Mouse (Mus musculus) midbrain, embryonic 16.5 days (tissue): Measurements from ENCODE around the gene Sulf2. TPM values are rescaled to one million over a fixed set of nuclear protein-coding genes. Genes with fewer than 3 reads are reported as not detected.
"Not testable (repeated sequence)": the region's sequence is repeated elsewhere in the genome, so short reads cannot be mapped to it uniquely, and the experiment has no call there.

ENCODE experiments used
- ATAC-seq: fragments of 200-750 bp; cut with Nextera tagmentation; 2 replicates; pipeline ENCODE4 v1.8.0; 2017; ENCODE audit warnings: moderate TSS enrichment
- H3K27ac ChIP-seq: fragments of 300-500 bp; sonication (generic); 2 replicates; pipeline ENCODE4 v1.5.1; 2014; ENCODE audit warnings: mild to moderate bottlenecking, low read length, mixed read lengths
- H3K27me3 ChIP-seq: fragments of 300-500 bp; sonication (generic); 2 replicates; pipeline ENCODE4 v1.6.1; 2014; ENCODE audit warnings: low read depth, low read length, mixed read lengths; ENCODE audit not compliant: control insufficient read depth, insufficient read depth
- H3K36me3 ChIP-seq: fragments of 300-500 bp; sonication (generic); 2 replicates; pipeline ENCODE4 v1.6.1; 2014; ENCODE audit warnings: mild to moderate bottlenecking, low read length, moderate library complexity, mixed read lengths; ENCODE audit not compliant: control insufficient read depth, insufficient read depth
- H3K4me1 ChIP-seq: fragments of 300-500 bp; sonication (generic); 2 replicates; pipeline ENCODE4 v1.6.1; 2014; ENCODE audit warnings: mild to moderate bottlenecking, low read length, mixed read lengths; ENCODE audit not compliant: control insufficient read depth, insufficient read depth
- H3K4me2 ChIP-seq: fragments of 300-500 bp; sonication (generic); 2 replicates; pipeline ENCODE4 v1.6.1; 2014; ENCODE audit warnings: mild to moderate bottlenecking, low read length, mixed read lengths
- H3K4me3 ChIP-seq: fragments of 300-500 bp; sonication (generic); 2 replicates; pipeline ENCODE4 v1.5.1; 2014; ENCODE audit warnings: low read depth, mild to moderate bottlenecking, low read length, moderate library complexity, mixed read lengths
- H3K9ac ChIP-seq: fragments of 300-500 bp; sonication (generic); 2 replicates; pipeline ENCODE4 v1.6.1; 2014; ENCODE audit warnings: low read depth, low read length, mixed read lengths
- H3K9me3 ChIP-seq: fragments of 300-500 bp; sonication (generic); replicated peaks from 2 replicates; pipeline ENCODE4 v1.6.1; 2014; ENCODE audit warnings: mild to moderate bottlenecking, low read length, mixed read lengths; ENCODE audit not compliant: control insufficient read depth, poor library complexity, severe bottlenecking
- WGBS: fragments of 180-500 bp; shearing (Covaris S2); extraction: QIAGEN DNeasy Blood & Tissue Kit; methylation state at CpG from one replicate; pipeline ENCODE4 v1.1.7; 2014; 5-methylcytosine and 5-hydroxymethylcytosine counted together
- polyA plus RNA-seq: library from polyadenylated mRNA; unstranded; fragments of >200 nt; fragmentation: Nextera tagmentation; extraction: Ambion mirVana; gene quantifications from 2 replicates; pipeline ENCODE4 v1.2.1, GENCODE M21; 2015

Sulf2 gene
- polyA plus RNA-seq, 1 experiment from 2014 or later = 88.1 TPM

DNA sequence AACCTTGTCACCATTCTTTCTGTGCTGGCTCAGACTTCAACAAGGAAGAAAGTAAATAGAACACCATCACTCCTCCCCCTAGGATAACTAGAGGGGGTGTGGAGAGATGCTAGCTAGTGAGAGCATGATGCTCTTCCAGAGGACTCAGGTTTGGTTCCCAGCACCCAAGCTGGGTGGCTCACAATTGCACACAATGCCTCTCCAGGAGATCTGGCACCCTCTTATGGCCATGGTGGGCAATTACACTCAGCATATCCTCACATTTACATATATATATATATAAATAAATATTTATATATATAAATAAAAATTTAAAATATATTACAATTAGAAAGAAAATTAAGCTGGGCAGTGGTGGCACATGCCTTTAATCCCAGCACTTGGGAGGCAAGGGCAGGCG, 58.6 kb downstream of the Sulf2 start:
- Histone ChIP-seq H3K36me3 (peaks cover 13% of the 10 kb centered on the region), H3K4me2 (no peak overlapping the region), H3K27me3 (no peaks in the 10 kb centered on the region), H3K4me1 (peaks cover 9% of the 10 kb centered on the region), H3K4me3 (no peak overlapping the region), H3K9me3 (no peaks in the 10 kb centered on the region), H3K27ac (no peak overlapping the region), H3K9ac (no peak overlapping the region)
- ATAC-seq = no peak
- WGBS = 97% methylated on average over 1 of the region's 1 CpGs

DNA sequence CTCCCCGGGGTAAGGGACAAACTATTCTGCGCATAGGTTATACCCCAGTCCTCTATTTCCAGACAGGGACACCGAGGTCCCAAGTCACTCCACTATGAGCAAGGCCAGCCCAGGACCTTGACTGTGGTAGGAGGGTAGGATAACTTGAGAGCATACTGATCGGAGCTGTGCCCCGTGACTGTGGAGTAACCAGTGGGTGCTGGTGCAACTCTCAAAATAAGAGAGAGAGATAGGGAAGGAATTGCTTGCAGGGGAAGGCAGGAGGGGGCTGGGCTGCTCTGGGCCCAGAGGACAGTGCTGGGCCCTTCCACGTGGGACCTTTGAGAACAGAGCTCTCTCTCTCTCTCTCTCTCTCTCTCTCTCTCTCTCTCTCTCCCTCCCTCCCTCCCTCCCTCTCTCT, 59.2 kb downstream of the Sulf2 start:
- WGBS = 86% methylated on average over 6 of the region's 6 CpGs
- no peak for ATAC-seq
- Histone ChIP-seq H3K9ac (no peak overlapping the region), H3K27me3 (no peaks in the 10 kb centered on the region), H3K27ac (no peak overlapping the region), H3K36me3 (peaks cover 13% of the 10 kb centered on the region), H3K4me2 (no peak overlapping the region), H3K4me3 (no peak overlapping the region), H3K4me1 (peaks cover 9% of the 10 kb centered on the region), H3K9me3 (no peaks in the 10 kb centered on the region)

DNA sequence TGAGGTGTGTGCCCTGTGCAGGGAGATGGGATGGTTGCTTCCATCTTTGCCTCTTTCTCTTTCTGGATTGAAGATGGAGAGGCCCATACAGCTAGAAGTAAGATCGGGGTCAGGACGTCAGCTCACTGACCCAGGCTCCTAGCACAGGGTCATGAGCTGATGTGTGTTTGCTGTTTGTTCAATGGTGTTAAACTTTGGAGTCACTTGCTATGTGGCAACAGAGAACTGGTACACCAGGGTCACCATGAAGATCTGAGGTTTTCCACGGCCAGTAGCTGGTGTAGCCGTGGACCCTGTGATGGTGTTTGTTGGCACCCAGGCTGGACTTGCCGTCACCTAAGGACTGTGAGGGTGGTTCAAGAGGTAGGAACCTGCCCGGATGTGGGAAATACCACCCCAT, 63.1 kb downstream of the Sulf2 start:
- no peak overlapping the region for H3K9ac ChIP-seq
- H3K4me1 ChIP-seq = no peaks in the 10 kb centered on the region
- no peak overlapping the region for H3K27ac ChIP-seq
- no peak overlapping the region for H3K4me3 ChIP-seq
- ATAC-seq = no peak
- H3K36me3 ChIP-seq = peaks cover 13% of the 10 kb centered on the region
- no peak overlapping the region for H3K4me2 ChIP-seq
- no peaks in the 10 kb centered on the region for H3K27me3 ChIP-seq
- 94% methylated on average over 6 of the region's 6 CpGs for whole genome bisulfite sequencing
- no peaks in the 10 kb centered on the region for H3K9me3 ChIP-seq

DNA sequence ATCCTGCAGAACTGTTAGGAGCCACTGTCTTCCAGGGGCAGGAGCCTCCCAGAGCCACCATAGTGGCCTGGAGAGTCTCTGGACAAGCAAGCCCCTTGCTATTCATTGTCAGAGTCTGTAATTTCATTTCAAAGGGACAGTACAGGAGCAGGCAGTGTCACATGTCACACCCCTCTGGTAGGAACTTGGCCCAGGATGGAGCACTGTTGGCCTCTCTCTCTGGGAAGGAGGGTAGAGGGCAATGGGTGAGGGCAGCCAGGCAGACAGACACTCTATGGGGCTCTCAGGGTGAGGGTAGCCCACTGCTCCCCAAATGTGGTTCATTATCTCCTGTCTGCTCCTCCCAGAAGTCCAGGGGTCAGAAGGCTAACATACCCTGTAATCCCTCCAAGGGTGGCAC, 63.9 kb downstream of the Sulf2 start:
- Histone ChIP-seq H3K27ac (no peak overlapping the region), H3K36me3 (peaks cover 17% of the 10 kb centered on the region), H3K4me2 (no peak overlapping the region), H3K9ac (no peak overlapping the region), H3K9me3 (no peaks in the 10 kb centered on the region), H3K4me1 (no peaks in the 10 kb centered on the region), H3K27me3 (no peaks in the 10 kb centered on the region), H3K4me3 (no peak overlapping the region)
- no peak for ATAC-seq

DNA sequence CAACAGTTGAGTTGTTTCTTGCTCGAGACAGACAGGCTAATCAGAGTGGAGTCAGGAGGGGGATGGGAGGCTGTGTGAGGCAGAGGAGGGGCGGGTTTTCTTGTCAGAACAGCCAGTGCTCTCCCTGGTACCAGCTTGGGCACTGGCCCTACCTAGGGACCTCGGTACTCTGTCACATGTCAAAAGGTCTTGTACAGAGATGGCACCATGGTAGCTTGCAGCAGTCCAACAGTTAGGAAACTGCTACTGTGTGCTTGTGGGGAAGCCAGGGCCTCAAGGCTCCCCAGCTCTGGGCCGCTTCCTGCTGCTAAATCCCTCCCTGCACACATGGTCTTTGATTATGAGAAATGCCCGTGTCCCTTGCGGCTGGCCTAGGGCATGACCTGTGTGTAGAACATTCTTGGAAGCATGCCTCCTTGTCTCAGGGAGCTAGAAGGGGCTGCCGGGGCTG, 65.3 kb downstream of the Sulf2 start:
- Histone ChIP-seq H3K4me3 (no peak overlapping the region), H3K36me3 (peaks cover 17% of the 10 kb centered on the region), H3K4me2 (no peak overlapping the region), H3K27ac (no peak overlapping the region), H3K9ac (no peak overlapping the region), H3K4me1 (no peaks in the 10 kb centered on the region), H3K27me3 (no peaks in the 10 kb centered on the region), H3K9me3 (no peaks in the 10 kb centered on the region)
- no peak; the same call in 1 of the 2 replicates for ATAC-seq
- 39% methylated on average over 7 of the region's 7 CpGs for WGBS

DNA sequence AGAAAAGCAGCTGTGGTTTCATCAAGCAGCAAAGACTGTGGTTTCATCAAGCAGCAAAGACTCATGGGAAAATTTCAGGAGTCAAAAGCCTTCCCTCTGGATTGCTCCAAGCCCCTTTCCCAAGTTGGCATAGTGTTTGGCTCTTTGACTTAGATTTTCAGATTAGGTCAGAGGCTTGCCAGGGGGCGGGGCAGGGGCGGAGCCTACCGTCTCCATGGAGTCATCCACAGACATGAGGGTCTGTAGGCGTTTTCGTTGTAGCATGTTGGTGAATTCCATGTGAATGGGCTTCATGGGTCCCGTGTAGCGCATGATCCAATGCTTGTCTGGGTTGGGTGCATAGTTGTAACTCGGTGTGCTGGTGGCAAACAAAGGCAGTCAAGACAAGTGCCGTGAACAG, 66.5 kb downstream of the Sulf2 start:
- Histone ChIP-seq H3K27me3 (no peaks in the 10 kb centered on the region), H3K4me1 (no peaks in the 10 kb centered on the region), H3K4me2 (no peak overlapping the region), H3K4me3 (no peak overlapping the region), H3K27ac (no peak overlapping the region), H3K36me3 (peaks cover 15% of the 10 kb centered on the region), H3K9ac (no peak overlapping the region), H3K9me3 (no peaks in the 10 kb centered on the region)
- WGBS = 84% methylated on average over 9 of the region's 9 CpGs
- ATAC-seq = no peak

DNA sequence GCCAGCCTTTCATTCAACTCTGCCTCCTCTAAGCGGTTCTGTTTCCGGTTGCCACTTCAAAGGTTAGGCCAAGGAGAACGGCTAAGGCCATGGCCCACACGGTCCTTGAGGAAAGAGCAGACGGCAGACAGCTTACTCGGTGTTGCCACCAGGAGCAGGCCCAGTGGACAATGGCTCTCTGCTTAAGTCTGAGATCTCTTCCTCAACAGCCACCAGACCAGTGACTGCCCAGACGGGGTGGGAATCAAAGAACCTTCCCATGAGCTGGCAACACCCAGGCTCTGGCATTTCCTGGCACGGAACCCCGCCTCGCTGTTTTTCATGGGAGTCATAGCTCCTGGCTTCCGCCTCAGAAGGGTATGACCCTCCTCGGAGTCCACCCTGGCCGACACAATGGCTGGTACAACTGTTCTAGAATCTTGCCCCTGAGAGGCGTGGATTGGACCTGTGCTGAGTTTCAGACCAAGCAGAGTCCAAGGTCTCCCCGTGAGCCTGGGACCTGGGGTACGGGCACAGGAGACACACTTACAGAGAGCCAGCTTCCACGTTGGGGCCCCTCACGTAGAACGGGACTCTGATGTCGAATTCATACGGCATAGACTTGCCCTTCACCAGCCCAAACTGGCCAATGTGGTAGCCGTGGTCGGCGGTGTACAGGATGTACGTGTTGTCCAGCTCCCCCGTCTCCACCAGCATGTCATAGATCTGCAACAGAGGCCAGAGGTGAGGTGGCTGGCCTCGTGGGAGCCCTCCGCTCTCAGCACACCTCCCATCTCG, 68.8 kb downstream of the Sulf2 start:
- H3K27ac ChIP-seq = no peak overlapping the region
- no peak overlapping the region for H3K4me3 ChIP-seq
- peaks cover 3% of the 10 kb centered on the region; the same call in 1 of the 2 replicates for H3K36me3 ChIP-seq
- H3K4me1 ChIP-seq = no peaks in the 10 kb centered on the region
- no peaks in the 10 kb centered on the region for H3K9me3 ChIP-seq
- no peaks in the 10 kb centered on the region for H3K27me3 ChIP-seq
- WGBS = 89% methylated on average over 29 of the region's 29 CpGs
- no peak for ATAC-seq
- no peak overlapping the region for H3K4me2 ChIP-seq
- H3K9ac ChIP-seq = no peak overlapping the region

DNA sequence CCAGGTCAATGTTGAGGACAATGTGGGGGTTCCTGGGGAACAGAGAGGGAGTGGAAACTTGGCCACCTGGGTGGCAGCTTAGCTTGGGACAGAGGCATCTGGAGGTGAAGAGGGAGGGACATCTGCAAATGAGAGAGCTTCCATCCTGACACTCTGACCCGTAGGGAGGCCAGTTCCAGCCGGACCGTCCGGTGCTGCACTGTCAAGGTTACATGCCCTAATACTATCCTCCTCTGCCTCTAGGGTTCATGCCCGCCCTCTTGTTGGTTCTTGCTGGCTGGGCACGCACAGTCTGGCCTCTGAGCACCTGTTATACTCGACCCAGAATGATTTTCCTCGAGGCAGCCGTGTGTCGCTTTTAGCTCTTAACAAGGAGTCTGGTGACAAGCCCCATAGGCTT, 69.7 kb downstream of the Sulf2 start:
- Histone ChIP-seq H3K9ac (no peak overlapping the region), H3K4me1 (no peaks in the 10 kb centered on the region), H3K36me3 (peaks cover 3% of the 10 kb centered on the region; the same call in 1 of the 2 replicates), H3K4me2 (no peak overlapping the region), H3K27ac (no peak overlapping the region), H3K9me3 (no peaks in the 10 kb centered on the region), H3K27me3 (no peaks in the 10 kb centered on the region), H3K4me3 (no peak overlapping the region)
- WGBS = 91% methylated on average over 10 of the region's 10 CpGs
- ATAC-seq = no peak

DNA sequence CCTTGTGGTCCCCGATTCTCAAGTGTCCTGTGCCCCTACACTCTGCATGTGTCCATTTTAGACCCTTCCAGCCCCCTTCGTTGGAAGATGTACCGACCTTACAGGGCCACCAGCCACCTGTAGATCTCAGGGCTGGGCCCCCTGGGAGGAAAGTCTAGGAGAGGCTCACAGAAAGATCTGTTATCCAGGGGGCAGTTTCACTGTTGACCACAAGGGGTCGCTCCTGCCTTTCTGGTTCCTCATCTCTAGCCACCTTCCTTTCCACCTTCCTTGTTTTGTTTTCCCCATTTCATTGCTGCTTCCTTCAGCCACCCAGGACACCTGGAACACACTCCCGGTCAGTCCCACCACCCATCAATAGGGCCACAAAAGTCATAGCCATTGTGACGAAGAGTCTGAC, 70.5 kb downstream of the Sulf2 start:
- not testable (repeated sequence) for H3K4me1 ChIP-seq, H3K4me2 ChIP-seq, H3K9ac ChIP-seq, H3K4me3 ChIP-seq, ATAC-seq, H3K27me3 ChIP-seq, H3K36me3 ChIP-seq, H3K9me3 ChIP-seq, H3K27ac ChIP-seq
- 35% methylated on average over 6 of the region's 6 CpGs for WGBS
